Mouse (Mus musculus) hindbrain, embryonic 14.5 days (tissue): Measurements from ENCODE around the gene Arhgef17. TPM values are rescaled to one million over a fixed set of nuclear protein-coding genes. Genes with fewer than 3 reads are reported as not detected.

ENCODE experiments used
- ATAC-seq: fragments of 200-750 bp; cut with Nextera tagmentation; 2 replicates; pipeline ENCODE4 v1.8.0; 2017; ENCODE audit warnings: moderate number of reproducible peaks, mild to moderate bottlenecking, moderate TSS enrichment, moderate library complexity; ENCODE audit not compliant: low FRiP score
- DNase-seq: peaks from one replicate; pipeline ENCODE4 v3.0.0-alpha.2; 2015; ENCODE audit warnings: low spot score
- H3K27ac ChIP-seq: fragments of 300-500 bp; sonication (generic); 2 replicates; pipeline ENCODE4 v1.5.1; 2014; ENCODE audit warnings: mild to moderate bottlenecking, moderate library complexity
- H3K27me3 ChIP-seq: fragments of 300-500 bp; sonication (generic); 2 replicates; pipeline ENCODE4 v1.6.1; 2014; ENCODE audit warnings: mild to moderate bottlenecking, low read length, mixed read lengths; ENCODE audit not compliant: control insufficient read depth, insufficient read depth
- H3K36me3 ChIP-seq: fragments of 300-500 bp; sonication (generic); replicated peaks from 2 replicates; pipeline ENCODE4 v1.6.1; 2014; ENCODE audit not compliant: control insufficient read depth, insufficient read depth
- H3K4me1 ChIP-seq: fragments of 300-500 bp; sonication (generic); replicated peaks from 2 replicates; pipeline ENCODE4 v1.6.1; 2014; ENCODE audit warnings: antibody characterized with exemption, low read length, mixed read lengths; ENCODE audit not compliant: control insufficient read depth, insufficient read depth
- H3K4me2 ChIP-seq: fragments of 300-500 bp; sonication (generic); replicated peaks from 2 replicates; pipeline ENCODE4 v1.6.1; 2014; ENCODE audit warnings: mild to moderate bottlenecking, moderate library complexity
- H3K4me3 ChIP-seq: fragments of 300-500 bp; sonication (generic); replicated peaks from 2 replicates; pipeline ENCODE4 v1.5.1; 2014; ENCODE audit warnings: mild to moderate bottlenecking, low read length
- H3K9ac ChIP-seq: fragments of 300-500 bp; sonication (generic); 2 replicates; pipeline ENCODE4 v1.6.1; 2014
- H3K9me3 ChIP-seq: fragments of 300-500 bp; sonication (generic); 2 replicates; pipeline ENCODE4 v1.6.1; 2016; ENCODE audit warnings: low read length; ENCODE audit not compliant: control insufficient read depth
- WGBS: fragments of 180-500 bp; shearing (Covaris S2); extraction: QIAGEN DNeasy Blood & Tissue Kit; methylation state at CpG from one replicate; pipeline ENCODE4 v1.1.7; 2014; 5-methylcytosine and 5-hydroxymethylcytosine counted together
- polyA plus RNA-seq: library from polyadenylated mRNA; unstranded; fragments of >200 nt; fragmentation: Nextera tagmentation; extraction: Ambion mirVana; gene quantifications from 2 replicates; pipeline ENCODE4 v1.2.1, GENCODE M21; 2014

Gene Arhgef17
- polyA plus RNA-seq, 1 experiment from 2014 or later: 15.5 TPM

GRCm38 (mm10) chr7:100840906-100841305, 91.0 kb downstream of the Arhgef17 start:
- no peak overlapping the region for H3K4me2 ChIP-seq
- DNase-seq (no peak), ATAC-seq (no peak)
- 100% methylated on average over 1 of the region's 1 CpGs for WGBS
- H3K9me3 ChIP-seq: no peaks in the 10 kb centered on the region
- 0 out of 2 replicates have a peak, but pooled peaks cover 6% of the 10 kb centered on the region for H3K4me1 ChIP-seq
- H3K36me3 ChIP-seq: peaks cover 26% of the 10 kb centered on the region
- no peak overlapping the region for H3K4me3 ChIP-seq
- no peak overlapping the region for H3K9ac ChIP-seq
- H3K27ac ChIP-seq: no peak overlapping the region
- H3K27me3 ChIP-seq: no peaks in the 10 kb centered on the region

- no peak overlapping the region for H3K4me2 ChIP-seq
- no peaks in the 10 kb centered on the region for H3K27me3 ChIP-seq
- H3K9ac ChIP-seq: no peak overlapping the region
- H3K27ac ChIP-seq: no peak overlapping the region
- H3K4me1 ChIP-seq: no peaks in the 10 kb centered on the region
- WGBS: 74% methylated on average over 6 of the region's 6 CpGs
- H3K9me3 ChIP-seq: no peaks in the 10 kb centered on the region
- peaks cover 35% of the 10 kb centered on the region for H3K36me3 ChIP-seq
- DNase-seq (no peak), ATAC-seq (no peak)
- no peak overlapping the region for H3K4me3 ChIP-seq
Observed at GRCm38 (mm10) chr7:100839632-100840402, 92.1 kb downstream of the Arhgef17 start.

GRCm38 (mm10) chr7:100837701-100838100, 94.2 kb downstream of the Arhgef17 start:
- Histone ChIP-seq H3K36me3 (peaks cover 53% of the 10 kb centered on the region), H3K27ac (no peak overlapping the region), H3K4me1 (no peaks in the 10 kb centered on the region), H3K4me2 (no peak overlapping the region), H3K27me3 (no peaks in the 10 kb centered on the region), H3K9ac (no peak overlapping the region), H3K4me3 (no peak overlapping the region), H3K9me3 (no peaks in the 10 kb centered on the region)
- ATAC-seq (no peak), DNase-seq (no peak)
- 52% methylated on average over 1 of the region's 1 CpGs for whole genome bisulfite sequencing

GRCm38 (mm10) chr7:100836657-100837056, 95.2 kb downstream of the Arhgef17 start:
- Histone ChIP-seq H3K9me3 (no peaks in the 10 kb centered on the region), H3K4me3 (no peak overlapping the region), H3K9ac (no peak overlapping the region), H3K4me2 (no peak overlapping the region), H3K36me3 (peaks cover 56% of the 10 kb centered on the region), H3K27me3 (no peaks in the 10 kb centered on the region), H3K27ac (no peak overlapping the region), H3K4me1 (no peaks in the 10 kb centered on the region)
- no peak for ATAC-seq
- no peak for DNase-seq
- WGBS: 95% methylated on average over 10 of the region's 10 CpGs

- WGBS: 91% methylated on average over 6 of the region's 6 CpGs
- Histone ChIP-seq H3K9me3 (no peaks in the 10 kb centered on the region), H3K4me1 (no peaks in the 10 kb centered on the region), H3K9ac (no peak overlapping the region), H3K36me3 (peaks cover 56% of the 10 kb centered on the region), H3K4me3 (no peak overlapping the region), H3K27me3 (no peaks in the 10 kb centered on the region), H3K27ac (no peak overlapping the region), H3K4me2 (no peak overlapping the region)
- DNase-seq (no peak), ATAC-seq (no peak)
Observed at GRCm38 (mm10) chr7:100835711-100836110, 96.2 kb downstream of the Arhgef17 start.

GRCm38 (mm10) chr7:100835168-100835567, 96.7 kb downstream of the Arhgef17 start:
- no peaks in the 10 kb centered on the region for H3K4me1 ChIP-seq
- DNase-seq: no peak
- H3K4me2 ChIP-seq: no peak overlapping the region
- WGBS: 97% methylated on average over 7 of the region's 7 CpGs
- H3K27me3 ChIP-seq: no peaks in the 10 kb centered on the region
- H3K27ac ChIP-seq: no peak overlapping the region
- H3K9ac ChIP-seq: no peak overlapping the region
- no peak for ATAC-seq
- H3K36me3 ChIP-seq: peaks cover 56% of the 10 kb centered on the region
- no peaks in the 10 kb centered on the region for H3K9me3 ChIP-seq
- no peak overlapping the region for H3K4me3 ChIP-seq

GRCm38 (mm10) chr7:100833859-100834258, 98.0 kb downstream of the Arhgef17 start:
- no peaks in the 10 kb centered on the region for H3K9me3 ChIP-seq
- H3K27ac ChIP-seq: no peak overlapping the region
- no peaks in the 10 kb centered on the region for H3K4me1 ChIP-seq
- ATAC-seq (no peak), DNase-seq (no peak)
- no peak overlapping the region for H3K9ac ChIP-seq
- H3K4me2 ChIP-seq: no peak overlapping the region
- no peak overlapping the region for H3K4me3 ChIP-seq
- no peaks in the 10 kb centered on the region for H3K27me3 ChIP-seq
- peaks cover 56% of the 10 kb centered on the region for H3K36me3 ChIP-seq
- 94% methylated on average over 1 of the region's 1 CpGs for WGBS

- no peak overlapping the region for H3K9ac ChIP-seq
- no peak overlapping the region for H3K4me3 ChIP-seq
- no peaks in the 10 kb centered on the region for H3K27me3 ChIP-seq
- H3K4me2 ChIP-seq: no peak overlapping the region
- no peaks in the 10 kb centered on the region for H3K4me1 ChIP-seq
- 92% methylated on average over 2 of the region's 2 CpGs for WGBS
- peaks cover 26% of the 10 kb centered on the region for H3K36me3 ChIP-seq
- DNase-seq (no peak), ATAC-seq (no peak)
- no peak overlapping the region for H3K27ac ChIP-seq
- H3K9me3 ChIP-seq: no peaks in the 10 kb centered on the region
Observed at GRCm38 (mm10) chr7:100828549-100828948, 103.4 kb downstream of the Arhgef17 start.

GRCm38 (mm10) chr7:100824661-100825060, 107.2 kb downstream of the Arhgef17 start:
- ATAC-seq (no peak), DNase-seq (no peak)
- Histone ChIP-seq H3K9me3 (no peaks in the 10 kb centered on the region), H3K4me2 (no peak overlapping the region), H3K4me3 (no peak overlapping the region), H3K4me1 (no peaks in the 10 kb centered on the region), H3K27ac (no peak overlapping the region), H3K36me3 (peaks cover 16% of the 10 kb centered on the region), H3K9ac (no peak overlapping the region), H3K27me3 (no peaks in the 10 kb centered on the region)
- 95% methylated on average over 3 of the region's 3 CpGs for WGBS
